Mouse (Mus musculus) cerebellum, adult 2 months (tissue): ENCODE data around the gene Mpped2.

Source experiments
- CTCF ChIP-seq: fragments of 200-500 bp; IDR thresholded peaks from 2 replicates; pipeline ENCODE4 v1.5.1; 2011; ENCODE audit warnings: low read depth, mild to moderate bottlenecking, control low read depth, low read length, moderate library complexity, borderline replicate concordance; ENCODE audit not compliant: insufficient read depth
- POLR2A ChIP-seq: fragments of 200-500 bp; IDR thresholded peaks from 2 replicates; pipeline ENCODE4 v1.6.1; 2011; ENCODE audit warnings: low read length, control low read depth, borderline replicate concordance; ENCODE audit not compliant: insufficient read depth

DNA sequence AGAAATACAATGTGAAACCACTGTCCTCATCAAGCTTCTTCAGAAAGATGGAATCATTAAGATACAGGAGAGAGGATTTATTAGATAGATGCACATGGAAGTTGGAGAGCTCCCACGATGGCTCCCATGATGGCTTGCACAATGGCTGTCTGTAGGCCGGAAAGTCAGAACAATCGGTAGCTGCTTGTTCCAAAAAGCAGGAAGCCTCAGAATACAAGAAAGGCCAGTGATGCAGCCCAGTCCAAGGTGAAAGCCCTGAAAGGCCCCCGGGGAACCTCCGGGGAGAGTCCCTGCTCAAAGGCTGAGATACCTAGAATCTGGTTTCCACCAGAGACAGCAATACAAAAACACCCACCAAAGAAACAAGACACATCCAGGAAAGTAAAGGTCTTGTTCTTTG is 195.1 kb downstream of the Mpped2 start:
- TF ChIP-seq CTCF, result no peak
- no peak for TF ChIP-seq POLR2A
